Mouse (Mus musculus) myocyte (in vitro differentiated cells): ENCODE data around the gene Gm21897.

Experiments
- E2F4 ChIP-seq: IDR thresholded peaks from one replicate; pipeline ENCODE4 v1.6.1; 2011; ENCODE audit warnings: mild to moderate bottlenecking, control low read depth, moderate library complexity; ENCODE audit not compliant: insufficient read depth
- MAX ChIP-seq: IDR thresholded peaks from one replicate; pipeline ENCODE4 v1.6.1; 2011; ENCODE audit warnings: low read depth, mild to moderate bottlenecking, control low read depth
- MYOD1 ChIP-seq, 3 experiments: IDR thresholded peaks; one replicate each; pipeline ENCODE4 v1.6.1; 2011; ENCODE audit warnings: control low read depth in 2 of 3, low read depth in 2 of 3, mild to moderate bottlenecking in 2 of 3, moderate library complexity in 1 of 3; ENCODE audit not compliant: insufficient read length in 2 of 3, control insufficient read depth in 1 of 3
- MYOG ChIP-seq, 3 experiments: IDR thresholded peaks; one replicate each; pipeline ENCODE4 v1.6.1; 2011; ENCODE audit warnings: control low read depth in 2 of 3, low read depth in 2 of 3, mild to moderate bottlenecking in 2 of 3; ENCODE audit not compliant: insufficient read length in 2 of 3, control insufficient read depth in 1 of 3, insufficient read depth in 1 of 3
- POLR2A ChIP-seq: IDR thresholded peaks from one replicate; pipeline ENCODE4 v1.6.1; 2011; ENCODE audit warnings: low read depth, mild to moderate bottlenecking, control low read depth, moderate library complexity; ENCODE audit not compliant: insufficient read length
- POLR2AphosphoS2 ChIP-seq: IDR thresholded peaks from one replicate; pipeline ENCODE4 v1.6.1; 2011; ENCODE audit warnings: low read depth, control low read depth; ENCODE audit not compliant: insufficient read length
- SRF ChIP-seq: IDR thresholded peaks from one replicate; pipeline ENCODE4 v1.6.1; 2011; ENCODE audit warnings: low read depth; ENCODE audit not compliant: control insufficient read depth, insufficient read length
- TCF12 ChIP-seq: IDR thresholded peaks from one replicate; pipeline ENCODE4 v1.6.1; 2011; ENCODE audit warnings: mild to moderate bottlenecking, control low read depth; ENCODE audit not compliant: poor library complexity, insufficient read depth, severe bottlenecking
- USF1 ChIP-seq: IDR thresholded peaks from one replicate; pipeline ENCODE4 v1.6.1; 2011; ENCODE audit warnings: low read depth, mild to moderate bottlenecking, control low read depth, moderate library complexity

GRCm38 (mm10) chr16:15334526-15334925 is 17.3 kb downstream of the Gm21897 start:
- TF ChIP-seq TCF12, result no peak
- TF ChIP-seq USF1, result no peak
- no peak for TF ChIP-seq POLR2A
- TF ChIP-seq SRF, result no peak
- no peak for TF ChIP-seq MAX
- TF ChIP-seq MYOG (IDR thresholded peaks at IDR 0.05; ENCODE audit: control insufficient read depth in 1 of 3, insufficient read depth in 1 of 3, insufficient read length in 2 of 3, low read depth in 2 of 3), result no peak
- TF ChIP-seq MYOD1 (IDR thresholded peaks at IDR 0.05; ENCODE audit: control insufficient read depth in 1 of 3, insufficient read length in 2 of 3, low read depth in 2 of 3), result no peak
- TF ChIP-seq POLR2AphosphoS2, result no peak
- no peak for TF ChIP-seq E2F4
